Mouse (Mus musculus) MEL-GATA-1-ER (cell line): ENCODE measurements around the gene Dgkh.

Experiments used
- DNase-seq: peaks from one replicate; pipeline ENCODE4 v3.0.0-alpha.2; 2012; ENCODE audit warnings: low read depth; ENCODE audit errors: extremely low read depth

Dgkh gene

DNA sequence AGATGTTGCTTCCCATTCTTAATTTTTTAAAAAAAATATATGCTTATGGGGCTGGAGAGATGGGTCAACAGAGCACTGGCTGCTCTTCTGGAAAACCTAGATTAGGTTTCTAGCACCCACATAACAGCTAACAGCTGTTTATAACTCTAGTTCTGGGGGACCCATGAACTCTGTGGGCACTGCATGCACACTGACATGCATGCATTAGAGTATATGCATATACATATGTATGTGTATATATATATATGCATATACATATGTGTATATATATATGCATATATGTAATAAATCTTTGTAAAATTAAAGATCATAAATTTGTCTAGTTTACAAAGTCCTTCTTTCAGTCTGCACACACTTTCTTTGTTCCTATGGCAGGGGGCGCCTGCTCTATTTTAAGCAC is 192.8 kb downstream of the Dgkh start:
- DNase-seq = no peak

DNA sequence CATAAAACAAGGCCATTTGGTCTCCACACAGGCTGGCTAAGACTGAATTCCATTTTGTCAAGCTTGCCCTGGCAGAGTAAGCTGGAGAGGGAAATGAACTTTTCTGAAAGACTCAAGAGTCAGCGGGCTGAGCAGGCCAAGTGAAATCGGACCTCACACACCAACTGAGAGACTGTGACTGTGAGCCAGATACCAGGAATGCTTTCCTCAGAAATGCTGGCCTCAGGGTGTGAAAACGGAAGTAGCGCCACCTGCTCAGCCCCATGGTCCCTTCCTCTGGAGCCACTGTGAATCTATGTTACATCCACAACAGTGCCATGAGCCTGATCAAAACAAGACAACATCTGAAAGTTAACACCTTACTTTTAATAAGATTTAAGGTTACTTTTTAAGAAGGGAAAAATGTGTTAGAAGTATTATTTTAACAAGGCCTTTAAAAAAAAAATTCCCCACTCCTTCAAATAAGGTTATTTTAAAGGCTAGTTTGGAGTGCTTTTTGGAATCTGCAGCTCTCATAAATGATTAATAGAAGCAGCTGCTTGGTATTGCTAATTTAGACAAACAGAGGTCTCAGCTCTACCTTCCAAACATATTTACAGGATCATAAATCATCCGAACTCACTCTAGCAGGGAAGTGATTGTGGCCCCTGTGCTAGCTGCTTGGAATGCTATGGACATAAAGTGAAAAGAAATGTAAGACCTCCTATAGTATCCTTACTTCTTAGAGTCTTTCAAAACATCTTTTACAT is 193.8 kb downstream of the Dgkh start:
- DNase-seq = no peak

DNA sequence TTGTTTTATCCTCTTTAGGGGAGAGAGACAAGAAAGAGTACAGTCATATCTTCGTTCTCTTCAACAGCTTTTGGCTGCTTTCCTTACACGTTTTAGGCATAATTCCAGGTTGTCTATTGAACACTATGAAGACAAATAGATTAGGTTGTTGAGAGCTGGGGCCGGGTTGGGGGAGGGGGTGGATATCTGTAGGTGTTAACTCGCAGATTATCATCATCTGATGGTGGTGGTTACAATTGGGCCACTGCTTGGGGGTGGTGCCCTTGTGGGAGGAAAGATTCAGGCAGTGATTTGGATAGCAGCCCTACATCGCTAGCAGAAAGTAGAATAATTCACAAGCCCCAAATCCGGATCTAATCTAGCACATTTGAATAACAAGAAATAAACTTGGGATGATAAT is 195.0 kb downstream of the Dgkh start:
- no peak for DNase-seq

DNA sequence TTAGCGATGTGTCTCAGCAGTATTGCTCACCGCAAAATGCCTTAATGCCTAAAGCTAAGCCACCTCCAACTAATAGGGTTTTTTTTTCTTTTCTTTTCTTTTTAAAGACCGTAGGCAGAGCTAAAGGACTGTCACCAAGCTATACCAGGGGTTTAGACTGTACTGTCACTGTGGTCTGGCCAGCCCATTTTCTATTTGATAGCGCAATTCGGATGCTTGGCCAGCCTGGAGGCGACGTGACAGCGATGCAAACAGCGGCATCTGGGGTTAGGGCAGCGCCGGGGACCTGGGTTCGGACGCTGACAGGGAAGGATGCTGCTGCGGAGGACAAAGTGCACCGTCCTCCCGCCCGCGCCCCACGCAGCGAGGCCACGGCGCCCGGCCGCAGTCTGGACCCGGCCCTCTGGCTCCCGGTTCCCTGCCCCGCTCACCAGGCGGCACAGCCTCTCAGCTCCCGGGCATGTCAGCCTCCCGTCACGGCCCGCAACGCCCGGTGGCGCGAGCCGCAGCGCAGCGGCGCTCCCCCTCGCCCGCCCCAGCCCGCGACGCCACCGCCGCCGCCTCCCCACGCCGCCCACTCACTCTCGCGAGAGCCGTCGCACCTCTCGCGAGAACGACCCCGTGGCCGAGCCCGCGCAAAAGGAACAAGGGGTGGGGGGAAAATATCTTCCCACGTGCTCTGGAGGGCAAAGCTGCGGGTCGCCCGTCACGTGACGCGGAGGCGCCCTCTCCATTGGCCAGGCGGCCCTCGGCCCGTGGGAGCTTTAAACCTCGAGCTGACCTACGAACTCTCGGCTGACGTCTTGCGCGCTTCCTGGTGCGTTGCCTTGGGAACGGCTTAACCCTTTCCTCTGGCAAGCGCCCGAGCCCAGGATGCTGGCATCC is 196.1 kb downstream of the Dgkh start, which contains the start of gene Akap11:
Gene Akap11 (minus strand): TSS at position 528 of the 885 bp plus-strand sequence.
- peak; percentile 80 for DNase-seq

DNA sequence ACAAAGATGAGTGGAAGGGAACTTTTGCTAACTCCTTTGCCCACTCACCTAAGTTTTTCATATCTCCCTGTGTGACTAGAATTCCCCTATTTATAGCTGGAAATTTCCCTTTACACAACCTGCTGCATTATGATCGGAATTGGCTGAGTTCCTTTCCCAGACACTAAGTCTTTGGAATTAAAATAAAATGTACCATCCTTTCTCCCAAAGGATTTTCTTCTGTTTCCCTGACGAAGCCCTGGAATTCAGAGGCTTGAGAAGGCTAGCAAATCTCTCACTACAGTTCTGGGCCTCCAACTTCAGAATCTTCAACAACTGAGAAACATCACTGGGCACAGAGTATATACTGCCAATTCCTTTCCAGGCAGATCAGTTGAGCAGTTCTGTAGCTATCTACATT is 197.2 kb downstream of the Dgkh start:
- DNase-seq = no peak

DNA sequence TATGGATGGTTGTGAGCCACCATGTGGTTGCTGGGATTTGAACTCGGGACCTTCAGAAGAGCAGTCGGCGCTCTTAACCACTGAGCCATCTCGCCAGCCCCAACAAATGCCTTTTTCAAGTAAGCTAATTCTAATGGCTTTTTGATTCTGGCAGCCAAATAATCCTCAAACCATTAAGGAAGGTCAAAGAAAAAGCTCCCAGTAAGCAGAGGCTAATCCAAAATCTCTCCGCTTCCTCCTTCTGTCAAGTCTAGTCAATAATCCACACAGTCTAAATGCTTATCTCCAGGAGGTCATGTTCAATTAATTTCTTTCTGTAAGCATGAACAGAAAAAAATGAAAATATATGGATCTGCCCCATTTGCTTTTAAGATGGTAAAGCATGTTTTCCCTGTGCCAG is 197.9 kb downstream of the Dgkh start:
- no peak for DNase-seq

DNA sequence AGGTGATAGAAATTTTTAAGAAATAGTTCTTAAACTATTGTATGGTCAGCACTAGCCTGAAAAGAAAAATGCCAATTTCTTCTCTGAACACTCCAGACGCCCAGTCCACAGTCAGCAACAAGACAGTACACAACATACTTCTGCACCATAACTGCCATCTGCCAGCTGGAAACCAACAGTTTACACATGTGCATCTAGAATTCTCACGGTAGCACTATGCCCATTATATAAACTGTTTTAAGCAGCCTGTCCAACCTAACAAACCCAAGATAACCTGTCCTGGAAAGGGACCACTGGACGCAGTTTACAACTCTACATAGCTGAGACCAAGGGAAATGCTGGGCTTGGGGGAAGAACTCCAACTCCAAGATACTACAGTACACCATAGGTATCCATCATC is 198.9 kb downstream of the Dgkh start:
- no peak for DNase-seq

DNA sequence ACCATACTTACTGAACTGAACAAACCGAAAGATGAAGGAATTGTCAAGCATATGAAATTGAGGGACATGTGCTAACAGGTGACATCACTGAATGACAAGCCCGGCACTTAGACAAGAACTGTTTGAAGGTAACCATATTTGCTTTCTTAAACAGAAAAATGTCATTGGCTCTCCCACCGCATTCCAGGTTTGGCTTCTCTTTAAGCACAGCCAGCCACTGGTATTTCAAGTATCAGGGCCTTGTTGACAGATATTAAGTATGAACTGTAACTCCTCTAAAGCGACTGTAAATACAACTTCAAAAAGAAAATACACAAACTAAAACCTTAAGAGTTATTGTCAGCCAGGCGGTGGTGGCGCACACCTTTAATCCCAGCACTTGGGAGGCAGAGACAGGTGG is 200.2 kb downstream of the Dgkh start:
- DNase-seq = no peak

DNA sequence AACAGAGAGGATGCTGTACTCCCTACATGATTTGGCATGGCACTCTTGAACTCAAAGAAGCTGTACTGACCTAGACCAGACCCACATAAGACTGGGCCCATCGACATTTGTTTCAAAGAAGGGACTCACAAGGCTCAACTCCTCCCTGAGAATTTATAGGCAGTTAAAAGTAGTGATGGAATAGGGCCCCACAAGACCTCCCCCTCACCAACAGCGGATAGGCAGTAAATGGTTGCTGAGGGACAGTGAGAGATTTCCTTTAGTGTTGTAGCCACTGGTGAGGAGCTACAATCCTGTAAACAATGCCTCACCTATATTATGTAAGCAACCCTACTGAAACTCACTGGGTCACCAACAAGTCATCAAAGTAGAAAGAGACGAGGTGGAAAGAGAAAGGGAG is 202.3 kb downstream of the Dgkh start:
- no peak for DNase-seq

DNA sequence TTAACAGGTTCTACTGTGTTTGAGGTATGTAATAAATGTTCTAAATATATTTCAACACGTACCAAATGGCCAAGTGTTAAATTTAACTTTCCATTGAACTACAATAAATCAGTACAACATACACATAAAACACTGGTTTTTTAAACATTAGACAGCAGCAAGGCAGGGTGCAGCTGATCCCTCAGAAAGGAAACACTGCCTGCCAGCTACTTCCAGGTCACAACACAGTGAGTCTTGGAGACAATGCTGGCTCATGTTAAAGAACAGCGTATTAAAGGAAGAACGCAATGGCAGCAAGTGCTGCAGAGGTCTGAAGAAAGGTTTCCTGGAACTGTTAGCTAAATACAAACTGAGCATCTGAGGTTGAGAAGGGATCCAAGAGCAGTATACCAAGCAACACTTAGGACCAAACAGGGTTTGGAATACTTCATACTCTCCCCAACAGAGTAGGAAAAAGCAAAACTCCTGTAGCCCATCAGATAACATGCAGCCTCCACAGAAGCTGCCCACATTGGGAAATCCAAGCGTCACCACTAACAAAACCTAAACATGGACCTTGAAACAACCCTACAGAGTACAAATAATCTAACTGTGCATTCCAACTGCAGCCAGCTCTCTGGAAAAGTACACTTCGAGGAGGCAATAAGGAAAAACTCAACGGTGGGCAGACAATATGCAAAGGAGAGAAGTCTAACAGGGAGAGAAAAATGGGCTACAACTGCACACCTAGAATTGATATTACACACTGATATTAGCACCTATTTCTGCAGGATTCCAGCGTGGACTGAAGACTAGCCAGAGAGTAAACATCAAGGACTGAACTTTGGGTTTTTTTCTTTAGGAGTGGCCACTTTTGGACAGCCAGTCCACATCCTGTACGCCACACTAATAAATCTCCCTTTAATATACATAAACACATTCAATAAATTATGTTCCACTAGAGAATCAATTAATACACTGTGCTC is 203.8 kb downstream of the Dgkh start:
- no peak for DNase-seq

DNA sequence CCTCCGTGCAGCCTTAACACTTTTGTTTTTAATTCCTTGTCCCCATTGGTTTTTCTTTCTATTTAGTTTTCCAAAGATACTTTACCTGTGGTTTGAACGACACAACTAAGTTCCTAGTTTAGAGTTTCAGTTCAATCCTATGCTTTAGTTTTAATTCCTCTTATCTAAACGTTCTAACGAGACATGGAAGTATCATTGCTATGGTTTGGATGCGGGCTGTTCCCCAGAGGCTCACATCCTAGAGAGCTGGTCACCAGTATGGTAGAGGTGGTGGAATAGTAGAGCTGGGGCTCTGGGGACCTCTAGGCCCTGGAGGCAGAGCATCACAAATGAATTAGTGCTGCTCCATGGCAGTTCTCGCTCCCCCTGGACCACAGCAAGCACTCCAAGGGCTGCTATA is 205.7 kb downstream of the Dgkh start:
- no peak for DNase-seq

DNA sequence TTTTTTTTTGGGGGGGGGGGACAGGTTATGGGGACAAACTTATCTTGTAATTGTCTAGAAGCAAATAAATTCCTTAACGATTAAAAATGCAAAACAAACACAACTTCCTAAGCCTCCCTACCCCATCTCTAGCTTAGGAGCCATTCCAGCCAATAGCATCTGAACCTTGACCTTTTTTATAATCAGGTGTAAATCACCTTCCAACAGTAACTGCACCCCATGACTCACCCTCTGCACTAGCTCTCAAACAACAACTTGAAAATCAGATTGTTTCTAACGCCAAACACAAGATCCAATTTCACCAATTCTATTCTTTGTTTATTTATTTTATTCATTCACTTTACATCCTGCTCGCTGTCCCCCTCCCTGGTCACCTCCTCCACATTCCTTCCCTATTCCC is 206.1 kb downstream of the Dgkh start:
- DNase-seq = no peak

DNA sequence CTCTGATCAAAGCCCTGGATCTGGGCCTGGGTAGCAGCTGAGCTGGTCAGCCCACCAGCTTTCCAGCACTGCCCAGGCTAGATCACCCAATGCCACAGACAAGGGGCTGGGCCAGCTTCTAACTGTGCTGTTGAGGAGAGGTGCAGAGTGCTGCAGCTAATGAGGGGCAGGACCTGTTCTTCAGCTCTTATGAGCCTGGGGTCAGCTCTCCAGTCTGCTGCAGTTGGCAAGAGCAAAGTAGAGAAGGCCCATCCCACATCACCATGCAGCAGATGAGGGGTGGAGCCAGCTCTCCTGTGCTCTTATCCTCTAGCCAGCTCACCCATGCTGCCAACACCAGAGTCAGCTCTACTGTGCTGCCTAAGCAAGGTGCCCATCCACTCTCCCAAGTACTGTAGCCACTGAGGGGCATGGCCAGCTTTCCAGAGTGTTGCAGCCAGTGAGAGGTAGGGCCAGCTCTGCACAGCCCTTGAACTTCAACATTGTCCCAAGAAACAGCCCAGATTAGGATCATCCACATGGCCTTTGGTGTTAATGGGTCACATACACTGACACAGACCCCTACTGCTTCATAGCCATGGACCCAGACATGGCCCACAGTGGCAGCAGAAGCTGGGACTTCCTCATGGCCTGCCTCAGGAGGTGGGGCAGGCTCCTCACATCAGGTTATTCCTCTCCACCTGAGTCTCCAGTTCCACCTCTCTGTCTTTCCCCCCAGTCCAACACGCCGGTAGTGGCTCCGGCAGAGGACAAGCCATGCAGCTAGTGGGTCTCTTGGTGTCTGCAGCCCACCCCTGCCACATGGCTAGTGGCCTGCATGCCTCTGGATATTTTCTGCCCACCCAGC is 206.7 kb downstream of the Dgkh start:
- no peak for DNase-seq

DNA sequence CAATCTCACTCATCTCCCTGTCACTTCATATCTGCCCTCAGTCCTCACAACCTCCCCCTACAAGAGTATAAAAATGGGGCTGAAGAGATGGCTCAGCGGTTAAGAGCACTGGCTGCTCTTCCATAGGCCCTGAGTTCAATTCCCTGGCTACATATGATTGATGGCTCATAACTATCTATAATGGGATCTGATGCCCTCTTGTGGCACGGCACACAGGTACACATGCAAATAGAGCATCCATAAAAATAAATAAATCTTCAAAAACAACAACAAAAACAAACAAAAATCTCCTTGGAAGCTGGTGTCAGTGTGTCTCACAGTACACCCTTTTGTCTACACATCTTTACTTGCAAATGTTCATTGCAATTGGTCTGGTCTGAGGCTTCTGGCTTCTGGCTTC is 207.5 kb downstream of the Dgkh start:
- DNase-seq = no peak

DNA sequence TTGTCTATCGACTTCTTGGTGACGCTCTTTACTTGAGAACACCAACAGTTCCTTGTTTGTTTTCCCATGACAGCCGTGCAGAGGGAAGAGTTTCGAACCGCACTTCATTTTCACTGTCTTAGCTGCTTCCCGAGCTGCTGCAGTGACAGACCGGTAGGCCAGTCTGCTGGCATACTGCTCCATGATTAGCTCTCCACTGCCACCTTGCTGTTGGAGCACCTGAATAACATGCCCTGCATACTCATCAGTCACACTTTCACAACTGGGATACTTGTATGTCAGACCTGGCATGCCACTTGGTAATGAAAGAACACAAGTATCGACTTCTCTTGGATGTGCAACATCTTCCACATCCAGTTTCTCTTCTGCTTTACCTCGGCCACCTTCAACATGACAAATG is 221.9 kb downstream of the Dgkh start:
- no peak for DNase-seq

DNA sequence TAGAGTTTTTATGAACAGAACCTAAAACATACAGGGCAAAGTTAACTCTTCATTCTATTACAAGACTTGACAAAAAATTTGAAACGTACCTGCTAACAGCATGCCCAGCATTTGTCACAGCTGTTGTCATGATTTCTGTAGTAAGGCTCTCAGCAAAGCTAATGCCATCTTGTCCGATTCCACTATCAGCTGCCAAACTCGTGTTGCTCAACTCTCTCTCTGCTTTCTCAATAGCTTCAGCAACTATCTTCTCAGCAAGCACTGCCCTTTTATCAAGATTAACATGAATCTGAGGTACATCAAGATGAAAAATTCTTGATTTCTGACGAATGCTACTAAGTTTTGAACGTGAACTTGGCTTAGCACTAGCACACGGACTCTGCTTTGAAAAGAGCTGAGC is 222.8 kb downstream of the Dgkh start:
- no peak for DNase-seq
